Mouse (Mus musculus): Measurements from ENCODE around the gene Bpifb1. TPM values are rescaled to one million over a fixed set of nuclear protein-coding genes. Genes with fewer than 3 reads are reported as not detected.

Bpifb1 gene
- polyA plus RNA-seq, 1 experiment = not detected

- TF ChIP-seq GATA1 (IDR thresholded peaks at IDR 0.05; ENCODE audit: low read length) (no peak), TAL1 (IDR thresholded peaks at IDR 0.05; ENCODE audit: low read length) (no peak)
- Histone ChIP-seq H3K27me3 (ENCODE audit: control insufficient read depth) (no peaks in the 10 kb centered on the region), H3K4me1 (ENCODE audit: control insufficient read depth) (no peaks in the 10 kb centered on the region), H3K36me3 (ENCODE audit: control insufficient read depth) (no peaks in the 10 kb centered on the region), H3K4me3 (replicated peaks) (no peak overlapping the region), H3K9me3 (ENCODE audit: control insufficient read depth, low read length) (no peaks in the 10 kb centered on the region)
Measured at GRCm38 (mm10) chr2:154209112-154209511, 18.5 kb downstream of the Bpifb1 start.

GRCm38 (mm10) chr2:154211121-154211520 is 20.5 kb downstream of the Bpifb1 start:
- H3K36me3 ChIP-seq (ENCODE audit: control insufficient read depth) = no peaks in the 10 kb centered on the region
- TF ChIP-seq GATA1 (IDR thresholded peaks at IDR 0.05; ENCODE audit: low read length) = no peak
- no peak for TF ChIP-seq TAL1 (IDR thresholded peaks at IDR 0.05; ENCODE audit: low read length)
- no peaks in the 10 kb centered on the region for H3K9me3 ChIP-seq (ENCODE audit: control insufficient read depth, low read length)
- no peak overlapping the region for H3K4me3 ChIP-seq (replicated peaks)
- no peaks in the 10 kb centered on the region for H3K27me3 ChIP-seq (ENCODE audit: control insufficient read depth)
- H3K4me1 ChIP-seq (ENCODE audit: control insufficient read depth) = no peaks in the 10 kb centered on the region

GRCm38 (mm10) chr2:154211881-154212280 is 21.3 kb downstream of the Bpifb1 start:
- H3K4me1 ChIP-seq (ENCODE audit: control insufficient read depth) = no peaks in the 10 kb centered on the region
- no peaks in the 10 kb centered on the region for H3K27me3 ChIP-seq (ENCODE audit: control insufficient read depth)
- no peak for TF ChIP-seq GATA1 (IDR thresholded peaks at IDR 0.05; ENCODE audit: low read length)
- TF ChIP-seq TAL1 (IDR thresholded peaks at IDR 0.05; ENCODE audit: low read length) = no peak
- no peak overlapping the region for H3K4me3 ChIP-seq (replicated peaks)
- no peaks in the 10 kb centered on the region for H3K9me3 ChIP-seq (ENCODE audit: control insufficient read depth, low read length)
- no peaks in the 10 kb centered on the region for H3K36me3 ChIP-seq (ENCODE audit: control insufficient read depth)

- TF ChIP-seq GATA1 (IDR thresholded peaks at IDR 0.05; ENCODE audit: low read length) (no peak), TAL1 (IDR thresholded peaks at IDR 0.05; ENCODE audit: low read length) (no peak)
- Histone ChIP-seq H3K4me1 (ENCODE audit: control insufficient read depth) (no peaks in the 10 kb centered on the region), H3K9me3 (ENCODE audit: control insufficient read depth, low read length) (no peaks in the 10 kb centered on the region), H3K36me3 (ENCODE audit: control insufficient read depth) (no peaks in the 10 kb centered on the region), H3K4me3 (replicated peaks) (no peak overlapping the region), H3K27me3 (ENCODE audit: control insufficient read depth) (no peaks in the 10 kb centered on the region)
Measured at GRCm38 (mm10) chr2:154215191-154215590, 24.6 kb downstream of the Bpifb1 start.

GRCm38 (mm10) chr2:154219950-154220349 is 29.3 kb downstream of the Bpifb1 start:
- no peaks in the 10 kb centered on the region for H3K9me3 ChIP-seq (ENCODE audit: control insufficient read depth, low read length)
- TF ChIP-seq GATA1 (IDR thresholded peaks at IDR 0.05; ENCODE audit: low read length) (no peak), TAL1 (IDR thresholded peaks at IDR 0.05; ENCODE audit: low read length) (no peak)
- no peaks in the 10 kb centered on the region for H3K4me1 ChIP-seq (ENCODE audit: control insufficient read depth)
- H3K4me3 ChIP-seq (replicated peaks) = no peak overlapping the region
- no peaks in the 10 kb centered on the region for H3K36me3 ChIP-seq (ENCODE audit: control insufficient read depth)
- no peaks in the 10 kb centered on the region for H3K27me3 ChIP-seq (ENCODE audit: control insufficient read depth)

- H3K4me1 ChIP-seq (ENCODE audit: control insufficient read depth) = no peaks in the 10 kb centered on the region
- TF ChIP-seq TAL1 (IDR thresholded peaks at IDR 0.05; ENCODE audit: low read length) = no peak
- no peak for TF ChIP-seq GATA1 (IDR thresholded peaks at IDR 0.05; ENCODE audit: low read length)
- H3K27me3 ChIP-seq (ENCODE audit: control insufficient read depth) = no peaks in the 10 kb centered on the region
- H3K4me3 ChIP-seq (replicated peaks) = no peak within 1 kb of the TSS
- H3K9me3 ChIP-seq (ENCODE audit: control insufficient read depth, low read length) = no peaks in the 10 kb centered on the region
- H3K36me3 ChIP-seq (ENCODE audit: control insufficient read depth) = no peaks in the 10 kb centered on the region
Measured at GRCm38 (mm10) chr2:154223265-154223916, 32.8 kb downstream of the Bpifb1 start, which contains the start of gene Bpifb5. TSS of gene Bpifb5 (plus strand) at chr2:154223742.

- Histone ChIP-seq H3K9me3 (ENCODE audit: control insufficient read depth, low read length) (no peaks in the 10 kb centered on the region), H3K4me3 (replicated peaks) (no peak overlapping the region)
Measured at GRCm38 (mm10) chr2:154223917-154224273, 33.3 kb downstream of the Bpifb1 start.

GRCm38 (mm10) chr2:154226991-154227390 is 36.4 kb downstream of the Bpifb1 start:
- Histone ChIP-seq H3K4me3 (replicated peaks) (no peak overlapping the region), H3K9me3 (ENCODE audit: control insufficient read depth, low read length) (no peaks in the 10 kb centered on the region), H3K27me3 (ENCODE audit: control insufficient read depth) (no peaks in the 10 kb centered on the region), H3K4me1 (ENCODE audit: control insufficient read depth) (no peaks in the 10 kb centered on the region), H3K36me3 (ENCODE audit: control insufficient read depth) (no peaks in the 10 kb centered on the region)
- no peak for TF ChIP-seq GATA1 (IDR thresholded peaks at IDR 0.05; ENCODE audit: low read length)
- no peak for TF ChIP-seq TAL1 (IDR thresholded peaks at IDR 0.05; ENCODE audit: low read length)

More at GRCm38 (mm10) chr2:154223917-154224273, 33.3 kb downstream of the Bpifb1 start:
- H3K36me3 ChIP-seq (ENCODE audit: control insufficient read depth) = no peaks in the 10 kb centered on the region
- no peak for TF ChIP-seq TAL1 (IDR thresholded peaks at IDR 0.05; ENCODE audit: low read length)
- TF ChIP-seq GATA1 (IDR thresholded peaks at IDR 0.05; ENCODE audit: low read length) = no peak
- no peaks in the 10 kb centered on the region for H3K4me1 ChIP-seq (ENCODE audit: control insufficient read depth)
- no peaks in the 10 kb centered on the region for H3K27me3 ChIP-seq (ENCODE audit: control insufficient read depth)

- H3K9me3 ChIP-seq (ENCODE audit: control insufficient read depth, low read length) = no peaks in the 10 kb centered on the region
- H3K4me1 ChIP-seq (ENCODE audit: control insufficient read depth) = no peaks in the 10 kb centered on the region
- H3K27me3 ChIP-seq (ENCODE audit: control insufficient read depth) = no peaks in the 10 kb centered on the region
- no peak for TF ChIP-seq GATA1 (IDR thresholded peaks at IDR 0.05; ENCODE audit: low read length)
- no peak for TF ChIP-seq TAL1 (IDR thresholded peaks at IDR 0.05; ENCODE audit: low read length)
- H3K36me3 ChIP-seq (ENCODE audit: control insufficient read depth) = no peaks in the 10 kb centered on the region
- no peak overlapping the region for H3K4me3 ChIP-seq (replicated peaks)
Measured at GRCm38 (mm10) chr2:154227830-154228229, 37.2 kb downstream of the Bpifb1 start.

GRCm38 (mm10) chr2:154233426-154233825 is 42.8 kb downstream of the Bpifb1 start:
- H3K36me3 ChIP-seq (ENCODE audit: control insufficient read depth) = no peaks in the 10 kb centered on the region
- no peaks in the 10 kb centered on the region for H3K27me3 ChIP-seq (ENCODE audit: control insufficient read depth)
- H3K4me1 ChIP-seq (ENCODE audit: control insufficient read depth) = no peaks in the 10 kb centered on the region
- H3K4me3 ChIP-seq (replicated peaks) = no peak overlapping the region
- TF ChIP-seq TAL1 (IDR thresholded peaks at IDR 0.05; ENCODE audit: low read length) (no peak), GATA1 (IDR thresholded peaks at IDR 0.05; ENCODE audit: low read length) (no peak)
- no peaks in the 10 kb centered on the region for H3K9me3 ChIP-seq (ENCODE audit: control insufficient read depth, low read length)
